Mouse (Mus musculus) bone marrow, adult 2 months (tissue): ENCODE measurements at regions not wholly inside any gene's neighbourhood (a gene's known extent, or its start where the extent isn't known, plus 50 kb on each side); places are given as distances from the start of the nearest gene placed in this dataset.

Experiments used
- CTCF ChIP-seq: fragments of 200-500 bp; IDR thresholded peaks from 2 replicates; pipeline ENCODE4 v1.5.1; 2011; ENCODE audit warnings: low read length, control low read depth; ENCODE audit not compliant: control insufficient read depth, insufficient read depth
- POLR2A ChIP-seq: fragments of 200-500 bp; IDR thresholded peaks from 2 replicates; pipeline ENCODE4 v1.6.1; 2011; ENCODE audit warnings: low read depth, mild to moderate bottlenecking, control low read depth, low read length, borderline replicate concordance; ENCODE audit not compliant: control insufficient read depth

DNA sequence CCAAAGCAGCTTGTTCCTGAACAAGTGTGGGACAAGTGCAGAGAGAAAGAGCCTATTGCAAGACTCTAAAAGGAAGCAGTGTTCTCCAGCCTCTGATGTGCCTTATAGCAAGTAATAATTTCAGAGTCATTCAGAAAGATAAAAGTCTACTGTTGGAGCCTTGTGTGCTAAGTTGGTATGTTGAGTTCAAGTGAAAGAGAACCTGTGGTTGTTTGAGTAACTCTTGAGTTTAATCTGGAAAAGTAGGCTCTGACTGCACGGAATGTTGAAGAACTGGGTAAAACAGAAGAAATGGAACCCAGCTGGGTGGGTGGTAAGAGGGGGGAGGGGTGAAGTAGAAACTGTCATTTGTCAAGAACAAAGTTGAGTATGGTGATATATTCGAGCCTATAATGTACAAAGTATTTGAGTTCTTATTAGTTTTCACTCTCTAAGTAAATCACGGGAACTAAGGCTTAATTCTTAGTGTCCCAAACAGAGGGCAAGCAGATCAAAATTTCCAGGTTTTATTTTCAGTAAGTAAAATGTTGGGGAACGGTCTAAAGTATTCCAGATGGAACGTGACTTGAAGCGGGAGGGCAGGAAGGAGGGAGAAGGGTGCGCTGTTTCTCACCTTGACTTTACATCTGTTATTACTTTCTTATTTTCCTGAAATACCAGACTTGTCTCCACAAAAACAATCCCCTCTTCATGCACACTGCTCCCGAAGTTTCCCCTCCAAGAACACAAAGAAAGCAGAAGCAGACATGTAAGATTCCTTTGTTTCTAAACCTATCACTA lies 111.8 kb upstream of the Hmga2 start:
- TF ChIP-seq POLR2A (no peak), CTCF (no peak)
